Mouse (Mus musculus) neural tube, embryonic 12.5 days (tissue): ENCODE measurements around the gene Hspd1. TPM values are rescaled to one million over a fixed set of nuclear protein-coding genes. Genes with fewer than 3 reads are reported as not detected.
"Not testable (repeated sequence)": the region's sequence is repeated elsewhere in the genome, so short reads cannot be mapped to it uniquely, and the experiment has no call there.

Source experiments
- ATAC-seq: fragments of 200-750 bp; cut with Nextera tagmentation; 2 replicates; pipeline ENCODE4 v1.8.0; 2017; ENCODE audit warnings: low read depth, mild to moderate bottlenecking, moderate TSS enrichment, moderate library complexity; ENCODE audit not compliant: low FRiP score
- H3K27ac ChIP-seq: fragments of 300-500 bp; sonication (generic); 2 replicates; pipeline ENCODE4 v1.5.1; 2016
- H3K27me3 ChIP-seq: fragments of 300-500 bp; sonication (generic); replicated peaks from 2 replicates; pipeline ENCODE4 v1.6.1; 2016; ENCODE audit warnings: mild to moderate bottlenecking
- H3K36me3 ChIP-seq: fragments of 300-500 bp; sonication (generic); 2 replicates; pipeline ENCODE4 v1.6.1; 2016; ENCODE audit warnings: mild to moderate bottlenecking
- H3K4me1 ChIP-seq: fragments of 300-500 bp; sonication (generic); 2 replicates; pipeline ENCODE4 v1.6.1; 2016
- H3K4me2 ChIP-seq: fragments of 300-500 bp; sonication (generic); replicated peaks from 2 replicates; pipeline ENCODE4 v1.6.1; 2016; ENCODE audit warnings: mild to moderate bottlenecking
- H3K4me3 ChIP-seq: fragments of 300-500 bp; sonication (generic); 2 replicates; pipeline ENCODE4 v1.5.1; 2016
- H3K9ac ChIP-seq: fragments of 300-500 bp; sonication (generic); 2 replicates; pipeline ENCODE4 v1.6.1; 2016; ENCODE audit warnings: mild to moderate bottlenecking
- H3K9me3 ChIP-seq: fragments of 300-500 bp; sonication (generic); 2 replicates; pipeline ENCODE4 v1.6.1; 2016; ENCODE audit warnings: mild to moderate bottlenecking
- WGBS: fragments of 180-500 bp; shearing (Covaris S2); methylation state at CpG from one replicate; pipeline ENCODE4 v1.1.7; 2016; 5-methylcytosine and 5-hydroxymethylcytosine counted together
- polyA plus RNA-seq: library from polyadenylated mRNA; unstranded; fragments of >200 nt; fragmentation: Nextera tagmentation; extraction: Ambion mirVana; gene quantifications from 2 replicates; pipeline ENCODE4 v1.2.1, GENCODE M21; 2016

Gene Hspd1
- 338 TPM in 2 replicates for polyA plus RNA-seq

GRCm38 (mm10) chr1:55087932-55088610 is at the start of gene Hspd1, which contains the start of gene Hspe1:
Hspd1 (minus strand) TSS chr1:55088243.
Hspe1 (plus strand) TSS chr1:55088132.
- peak; percentile 96 for ATAC-seq
- Histone ChIP-seq H3K4me3 (peak within 1 kb of the TSS; percentile 89), H3K9me3 (no peaks in the 10 kb centered on the region), H3K27ac (peak within 1 kb of the TSS; percentile 86), H3K27me3 (no peaks in the 10 kb centered on the region), H3K4me1 (peaks cover 24% of the 10 kb centered on the region), H3K4me2 (peak within 1 kb of the TSS; percentile 84), H3K36me3 (peaks cover 31% of the 10 kb centered on the region), H3K9ac (peak within 1 kb of the TSS; percentile 93)
- WGBS = under 1% methylated on average over 74 of the region's 76 CpGs

GRCm38 (mm10) chr1:55135846-55136245 is 47.8 kb upstream of the Hspd1 start:
- ATAC-seq = no peak
- no peaks in the 10 kb centered on the region for H3K9me3 ChIP-seq
- peaks cover 23% of the 10 kb centered on the region for H3K36me3 ChIP-seq
- H3K9ac ChIP-seq = no peak overlapping the region
- H3K4me2 ChIP-seq = no peak overlapping the region
- H3K4me1 ChIP-seq = peaks cover 8% of the 10 kb centered on the region
- no peaks in the 10 kb centered on the region for H3K27me3 ChIP-seq
- H3K4me3 ChIP-seq = no peak overlapping the region
- H3K27ac ChIP-seq = no peak overlapping the region
- WGBS = 98% methylated on average over 1 of the region's 1 CpGs

GRCm38 (mm10) chr1:55134301-55134700 is 46.3 kb upstream of the Hspd1 start:
- Histone ChIP-seq H3K9me3 (no peaks in the 10 kb centered on the region), H3K36me3 (peaks cover 11% of the 10 kb centered on the region; the same call in 1 of the 2 replicates), H3K27me3 (no peaks in the 10 kb centered on the region), H3K4me1 (peaks cover 10% of the 10 kb centered on the region), H3K27ac (no peak overlapping the region), H3K4me3 (no peak overlapping the region), H3K9ac (no peak overlapping the region), H3K4me2 (no peak overlapping the region)
- 93% methylated on average over 3 of the region's 3 CpGs for WGBS
- ATAC-seq = no peak

DNA sequence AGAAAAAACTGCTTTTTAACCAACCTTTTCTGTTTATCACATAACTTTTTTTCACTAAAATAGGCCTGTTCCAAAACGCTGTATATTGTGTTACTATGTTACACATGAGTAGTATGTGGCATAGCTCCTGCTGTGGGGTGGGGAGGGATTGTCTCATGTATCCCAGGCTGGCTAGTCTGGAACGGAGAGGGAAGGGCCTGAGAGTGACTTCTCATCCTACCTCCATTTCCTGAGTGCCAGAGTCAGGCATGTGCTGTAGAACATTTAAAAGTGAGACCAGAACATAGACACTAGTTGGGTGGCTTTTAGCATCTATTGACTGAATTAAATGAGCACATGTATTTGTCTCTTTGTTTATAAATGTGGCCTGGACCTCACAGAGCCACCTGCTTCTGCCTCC is 45.1 kb upstream of the Hspd1 start:
- Histone ChIP-seq H3K9me3 (no peaks in the 10 kb centered on the region), H3K4me2 (0 out of 2 replicates have a peak overlapping the region, but pooled peaks have one; percentile 16), H3K4me1 (peaks cover 10% of the 10 kb centered on the region), H3K9ac (no peak overlapping the region), H3K4me3 (no peak overlapping the region), H3K27ac (no peak overlapping the region), H3K27me3 (no peaks in the 10 kb centered on the region), H3K36me3 (peaks cover 11% of the 10 kb centered on the region; the same call in 1 of the 2 replicates)
- 77% methylated on average over 2 of the region's 2 CpGs for WGBS
- no peak for ATAC-seq

- Histone ChIP-seq H3K4me2 (peak overlapping the region; percentile 70), H3K9ac (peak overlapping the region; percentile 98; the same call in 1 of the 2 replicates), H3K36me3 (peaks cover 7% of the 10 kb centered on the region; the same call in 1 of the 2 replicates), H3K4me3 (peak overlapping the region; percentile 96), H3K9me3 (no peaks in the 10 kb centered on the region), H3K4me1 (peaks cover 10% of the 10 kb centered on the region), H3K27me3 (no peaks in the 10 kb centered on the region), H3K27ac (no peak overlapping the region)
- WGBS = 80% methylated on average over 4 of the region's 4 CpGs
- ATAC-seq = no peak
Observed at GRCm38 (mm10) chr1:55132308-55132707, 44.3 kb upstream of the Hspd1 start.

DNA sequence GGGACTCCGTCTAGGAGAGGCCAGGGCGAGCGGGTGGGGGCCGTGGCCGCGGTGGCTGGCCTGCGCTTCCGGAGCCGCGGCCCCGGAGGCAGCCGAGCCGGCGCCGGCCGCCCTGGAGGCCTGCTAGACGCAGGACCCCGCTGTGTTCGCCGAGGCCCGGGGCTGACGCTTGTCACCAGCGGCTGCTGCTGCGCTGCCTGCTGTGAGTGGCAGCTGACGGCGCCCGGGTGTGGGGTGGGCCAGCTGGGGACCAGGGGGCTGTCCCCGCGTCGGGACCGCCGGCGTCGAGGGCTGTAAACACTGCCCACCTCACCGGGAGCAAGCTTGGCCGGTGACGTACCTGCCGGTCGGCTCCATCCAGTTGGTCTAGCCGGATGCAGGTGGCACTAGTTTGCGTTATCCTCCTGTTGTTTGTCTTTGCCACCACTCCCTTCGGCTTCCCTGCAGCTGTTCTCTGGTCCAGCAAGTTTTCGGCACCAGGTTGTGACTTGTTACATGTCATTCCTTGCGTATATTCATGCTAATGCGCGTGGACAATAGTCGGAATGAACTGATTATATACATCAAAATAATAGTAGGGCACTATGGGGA is 43.5 kb upstream of the Hspd1 start:
- Histone ChIP-seq H3K27ac (peak overlapping the region; percentile 98), H3K4me2 (peak overlapping the region; percentile 70), H3K36me3 (peaks cover 7% of the 10 kb centered on the region; the same call in 1 of the 2 replicates), H3K9me3 (no peaks in the 10 kb centered on the region), H3K9ac (peak overlapping the region; percentile 98), H3K27me3 (no peaks in the 10 kb centered on the region), H3K4me1 (peaks cover 10% of the 10 kb centered on the region), H3K4me3 (peak overlapping the region; percentile 96)
- ATAC-seq = peak; percentile 93; the same call in 1 of the 2 replicates
- under 1% methylated on average over 45 of the region's 47 CpGs for WGBS

- WGBS = under 1% methylated on average over 42 of the region's 42 CpGs
- no peaks in the 10 kb centered on the region for H3K9me3 ChIP-seq
- no peaks in the 10 kb centered on the region for H3K27me3 ChIP-seq
- peaks cover 7% of the 10 kb centered on the region; the same call in 1 of the 2 replicates for H3K36me3 ChIP-seq
- peaks cover 10% of the 10 kb centered on the region for H3K4me1 ChIP-seq
- H3K9ac ChIP-seq = peak within 1 kb of the TSS; percentile 98
- ATAC-seq = peak; percentile 98
- peak within 1 kb of the TSS; percentile 70 for H3K4me2 ChIP-seq
- H3K4me3 ChIP-seq = peak within 1 kb of the TSS; percentile 96
- peak within 1 kb of the TSS; percentile 98 for H3K27ac ChIP-seq
Observed at GRCm38 (mm10) chr1:55130943-55131401, 42.9 kb upstream of the Hspd1 start, which contains the start of gene Mob4. Mob4 (plus strand) TSS chr1:55131231.

DNA sequence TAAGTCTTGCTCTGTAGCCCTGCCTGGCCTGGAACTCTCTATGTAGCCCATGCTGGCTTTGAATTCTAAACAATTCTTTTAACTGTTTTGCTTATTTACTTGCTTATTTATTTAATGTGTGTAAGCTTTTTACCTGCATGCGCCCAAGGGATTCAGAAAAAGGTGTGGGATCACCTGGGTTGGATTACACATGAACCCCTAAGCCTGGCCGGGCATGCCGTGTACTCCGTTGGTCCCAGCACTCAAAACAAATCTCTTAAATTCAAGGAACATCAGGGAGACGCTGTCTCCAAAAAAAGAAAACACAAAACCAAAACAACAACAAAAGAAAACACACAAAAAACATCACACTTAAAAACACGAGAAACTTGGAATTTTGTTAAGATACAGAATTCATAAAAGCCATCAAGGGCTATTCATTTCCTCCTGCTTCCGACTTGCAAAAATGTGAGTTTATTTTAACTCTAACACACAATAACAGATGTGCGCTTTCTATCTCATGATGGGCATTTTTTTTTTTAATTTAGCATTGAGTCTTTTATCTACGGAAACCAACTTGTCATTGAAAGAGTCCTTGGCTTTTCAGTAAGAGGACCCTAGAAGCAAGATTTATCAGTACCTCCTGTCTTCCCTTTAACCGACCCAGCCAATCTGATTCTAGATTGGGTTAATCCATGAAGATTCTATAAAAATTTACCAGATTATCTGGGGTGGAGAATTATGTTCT is 42.3 kb upstream of the Hspd1 start:
- peak overlapping the region; percentile 98 for H3K9ac ChIP-seq
- WGBS = 74% methylated on average over 10 of the region's 10 CpGs
- H3K36me3 ChIP-seq = 0 out of 2 replicates have a peak, but pooled peaks cover 4% of the 10 kb centered on the region
- no peak for ATAC-seq
- peak overlapping the region; percentile 98; the same call in 1 of the 2 replicates for H3K27ac ChIP-seq
- H3K27me3 ChIP-seq = no peaks in the 10 kb centered on the region
- peaks cover 10% of the 10 kb centered on the region for H3K4me1 ChIP-seq
- H3K4me2 ChIP-seq = peak overlapping the region; percentile 70
- H3K9me3 ChIP-seq = no peaks in the 10 kb centered on the region
- peak overlapping the region; percentile 96 for H3K4me3 ChIP-seq

- 0 out of 2 replicates have a peak, but pooled peaks cover 4% of the 10 kb centered on the region for H3K36me3 ChIP-seq
- H3K9me3 ChIP-seq = no peaks in the 10 kb centered on the region
- no peak overlapping the region for H3K4me2 ChIP-seq
- no peak overlapping the region for H3K9ac ChIP-seq
- no peak overlapping the region for H3K27ac ChIP-seq
- 96% methylated on average over 5 of the region's 5 CpGs for WGBS
- H3K4me3 ChIP-seq = no peak overlapping the region
- no peaks in the 10 kb centered on the region for H3K27me3 ChIP-seq
- peaks cover 10% of the 10 kb centered on the region for H3K4me1 ChIP-seq
- ATAC-seq = no peak
Observed at GRCm38 (mm10) chr1:55129716-55130115, 41.7 kb upstream of the Hspd1 start.

DNA sequence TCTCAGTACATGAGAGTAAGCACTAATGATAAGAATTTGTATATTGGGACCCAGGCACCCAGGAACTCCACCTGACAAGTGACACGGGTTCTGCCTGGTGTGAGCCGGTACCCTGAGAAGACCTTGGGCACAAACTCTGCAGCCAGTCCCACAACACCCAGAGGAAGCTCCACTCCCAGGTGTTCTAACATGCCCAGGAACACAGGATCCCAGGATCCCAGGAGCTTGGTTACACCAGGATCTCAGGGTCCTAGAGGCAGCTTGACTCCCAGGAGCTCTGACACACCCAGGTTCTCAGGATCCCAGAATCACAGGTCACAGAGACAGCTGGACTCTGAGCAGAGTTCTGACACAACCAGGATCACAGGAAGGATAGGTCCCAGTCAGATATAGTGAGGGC is 36.1 kb upstream of the Hspd1 start:
- H3K27me3 ChIP-seq, H3K4me1 ChIP-seq, H3K27ac ChIP-seq, ATAC-seq, H3K9me3 ChIP-seq, H3K4me2 ChIP-seq, H3K9ac ChIP-seq, H3K4me3 ChIP-seq, H3K36me3 ChIP-seq: not testable (repeated sequence)
- WGBS = 99% methylated on average over 2 of the region's 2 CpGs

GRCm38 (mm10) chr1:55123561-55123960 is 35.5 kb upstream of the Hspd1 start:
- no peak for ATAC-seq
- no peak overlapping the region for H3K4me2 ChIP-seq
- no peak overlapping the region for H3K9ac ChIP-seq
- 92% methylated on average over 2 of the region's 2 CpGs for WGBS
- H3K36me3 ChIP-seq = no peaks in the 10 kb centered on the region
- H3K27me3 ChIP-seq = no peaks in the 10 kb centered on the region
- H3K9me3 ChIP-seq = no peaks in the 10 kb centered on the region
- H3K4me3 ChIP-seq = no peak overlapping the region
- no peak overlapping the region for H3K27ac ChIP-seq
- H3K4me1 ChIP-seq = no peaks in the 10 kb centered on the region

- ATAC-seq = no peak
- no peak overlapping the region for H3K27ac ChIP-seq
- H3K4me2 ChIP-seq = no peak overlapping the region
- no peaks in the 10 kb centered on the region for H3K9me3 ChIP-seq
- H3K4me3 ChIP-seq = no peak overlapping the region
- H3K4me1 ChIP-seq = no peaks in the 10 kb centered on the region
- H3K27me3 ChIP-seq = no peaks in the 10 kb centered on the region
- no peak overlapping the region for H3K9ac ChIP-seq
- WGBS = 89% methylated on average over 5 of the region's 5 CpGs
- no peaks in the 10 kb centered on the region for H3K36me3 ChIP-seq
Observed at GRCm38 (mm10) chr1:55123046-55123445, 35.0 kb upstream of the Hspd1 start.
